Mouse (Mus musculus): Measurements from ENCODE around the gene Lad1. TPM values are rescaled to one million over a fixed set of nuclear protein-coding genes. Genes with fewer than 3 reads are reported as not detected.
A peak's percentile ranks its signal among the peaks of the same experiment; 100 is the strongest.

Lad1 gene
- polyA plus RNA-seq, 1 experiment from 2014 or later = 0.93 TPM

GRCm38 (mm10) chr1:135861091-135861490 lies 42.7 kb downstream of the Lad1 start:
- no peaks in the 10 kb centered on the region for H3K36me3 ChIP-seq (ENCODE audit: control insufficient read depth, insufficient read depth, low read length)
- H3K9ac ChIP-seq (ENCODE audit: low read depth, low read length) = no peak overlapping the region
- no peaks in the 10 kb centered on the region for H3K9me3 ChIP-seq (ENCODE audit: control insufficient read depth, low read length)
- no peaks in the 10 kb centered on the region for H3K4me1 ChIP-seq (ENCODE audit: control insufficient read depth, insufficient read depth, low read depth, low read length)
- no peak for ATAC-seq
- no peaks in the 10 kb centered on the region for H3K27me3 ChIP-seq (replicated peaks; ENCODE audit: control insufficient read depth, insufficient read depth, low read length)
- H3K4me2 ChIP-seq (ENCODE audit: low read length) = no peak overlapping the region
- no peak overlapping the region for H3K27ac ChIP-seq (ENCODE audit: low read depth, low read length)
- WGBS = 80% methylated on average over 5 of the region's 5 CpGs
- no peak overlapping the region for H3K4me3 ChIP-seq (ENCODE audit: low read length)

GRCm38 (mm10) chr1:135861980-135862552 lies 43.7 kb downstream of the Lad1 start:
- Histone ChIP-seq H3K27me3 (replicated peaks; ENCODE audit: control insufficient read depth, insufficient read depth, low read length) (no peaks in the 10 kb centered on the region), H3K9me3 (ENCODE audit: control insufficient read depth, low read length) (no peaks in the 10 kb centered on the region), H3K4me2 (ENCODE audit: low read length) (no peak overlapping the region), H3K36me3 (ENCODE audit: control insufficient read depth, insufficient read depth, low read length) (no peaks in the 10 kb centered on the region), H3K9ac (ENCODE audit: low read depth, low read length) (no peak overlapping the region), H3K4me1 (ENCODE audit: control insufficient read depth, insufficient read depth, low read depth, low read length) (no peaks in the 10 kb centered on the region), H3K27ac (ENCODE audit: low read depth, low read length) (no peak overlapping the region), H3K4me3 (ENCODE audit: low read length) (no peak overlapping the region)
- 84% methylated on average over 9 of the region's 9 CpGs for WGBS
- no peak for ATAC-seq

- ATAC-seq = no peak
- Histone ChIP-seq H3K27me3 (replicated peaks; ENCODE audit: control insufficient read depth, insufficient read depth, low read length) (no peaks in the 10 kb centered on the region), H3K9ac (ENCODE audit: low read depth, low read length) (no peak overlapping the region), H3K4me1 (ENCODE audit: control insufficient read depth, insufficient read depth, low read depth, low read length) (no peaks in the 10 kb centered on the region), H3K9me3 (ENCODE audit: control insufficient read depth, low read length) (no peaks in the 10 kb centered on the region), H3K36me3 (ENCODE audit: control insufficient read depth, insufficient read depth, low read length) (no peaks in the 10 kb centered on the region), H3K27ac (ENCODE audit: low read depth, low read length) (no peak overlapping the region), H3K4me3 (ENCODE audit: low read length) (no peak overlapping the region), H3K4me2 (ENCODE audit: low read length) (no peak overlapping the region)
- 83% methylated on average over 5 of the region's 5 CpGs for WGBS
Observed at GRCm38 (mm10) chr1:135862561-135862960, 44.2 kb downstream of the Lad1 start.

- H3K4me3 ChIP-seq (ENCODE audit: low read length) = no peak overlapping the region
- 89% methylated on average over 8 of the region's 9 CpGs for WGBS
Observed at GRCm38 (mm10) chr1:135863786-135864335, 45.5 kb downstream of the Lad1 start.

GRCm38 (mm10) chr1:135864830-135865229 lies 46.4 kb downstream of the Lad1 start:
- ATAC-seq = no peak
- no peak overlapping the region for H3K9ac ChIP-seq (ENCODE audit: low read depth, low read length)

More at GRCm38 (mm10) chr1:135863786-135864335, 45.5 kb downstream of the Lad1 start:
- H3K9me3 ChIP-seq (ENCODE audit: control insufficient read depth, low read length) = no peaks in the 10 kb centered on the region
- no peak overlapping the region for H3K9ac ChIP-seq (ENCODE audit: low read depth, low read length)
- no peaks in the 10 kb centered on the region for H3K36me3 ChIP-seq (ENCODE audit: control insufficient read depth, insufficient read depth, low read length)
- H3K27ac ChIP-seq (ENCODE audit: low read depth, low read length) = no peak overlapping the region
- no peak for ATAC-seq
- H3K4me1 ChIP-seq (ENCODE audit: control insufficient read depth, insufficient read depth, low read depth, low read length) = no peaks in the 10 kb centered on the region
- no peak overlapping the region for H3K4me2 ChIP-seq (ENCODE audit: low read length)
- no peaks in the 10 kb centered on the region for H3K27me3 ChIP-seq (replicated peaks; ENCODE audit: control insufficient read depth, insufficient read depth, low read length)

GRCm38 (mm10) chr1:135865518-135866194 lies 47.3 kb downstream of the Lad1 start:
- Histone ChIP-seq H3K4me3 (ENCODE audit: low read length) (no peak overlapping the region), H3K9me3 (ENCODE audit: control insufficient read depth, low read length) (no peaks in the 10 kb centered on the region), H3K27me3 (replicated peaks; ENCODE audit: control insufficient read depth, insufficient read depth, low read length) (no peaks in the 10 kb centered on the region), H3K9ac (ENCODE audit: low read depth, low read length) (no peak overlapping the region), H3K27ac (ENCODE audit: low read depth, low read length) (no peak overlapping the region), H3K4me1 (ENCODE audit: control insufficient read depth, insufficient read depth, low read depth, low read length) (no peaks in the 10 kb centered on the region), H3K36me3 (ENCODE audit: control insufficient read depth, insufficient read depth, low read length) (no peaks in the 10 kb centered on the region), H3K4me2 (ENCODE audit: low read length) (no peak overlapping the region)
- peak; percentile 92 for ATAC-seq
- WGBS = 53% methylated on average over 19 of the region's 19 CpGs

More at GRCm38 (mm10) chr1:135864830-135865229, 46.4 kb downstream of the Lad1 start:
- no peaks in the 10 kb centered on the region for H3K4me1 ChIP-seq (ENCODE audit: control insufficient read depth, insufficient read depth, low read depth, low read length)
- no peaks in the 10 kb centered on the region for H3K36me3 ChIP-seq (ENCODE audit: control insufficient read depth, insufficient read depth, low read length)
- H3K4me3 ChIP-seq (ENCODE audit: low read length) = no peak overlapping the region
- no peaks in the 10 kb centered on the region for H3K27me3 ChIP-seq (replicated peaks; ENCODE audit: control insufficient read depth, insufficient read depth, low read length)
- no peaks in the 10 kb centered on the region for H3K9me3 ChIP-seq (ENCODE audit: control insufficient read depth, low read length)
- H3K27ac ChIP-seq (ENCODE audit: low read depth, low read length) = no peak overlapping the region
- 82% methylated on average over 6 of the region's 6 CpGs for WGBS
- no peak overlapping the region for H3K4me2 ChIP-seq (ENCODE audit: low read length)

GRCm38 (mm10) chr1:135868570-135868969 lies 50.2 kb downstream of the Lad1 start:
- Histone ChIP-seq H3K27ac (ENCODE audit: low read depth, low read length) (no peak overlapping the region), H3K4me2 (ENCODE audit: low read length) (no peak overlapping the region), H3K4me3 (ENCODE audit: low read length) (no peak overlapping the region), H3K9ac (ENCODE audit: low read depth, low read length) (no peak overlapping the region), H3K4me1 (ENCODE audit: control insufficient read depth, insufficient read depth, low read depth, low read length) (no peaks in the 10 kb centered on the region), H3K36me3 (ENCODE audit: control insufficient read depth, insufficient read depth, low read length) (no peaks in the 10 kb centered on the region), H3K9me3 (ENCODE audit: control insufficient read depth, low read length) (no peaks in the 10 kb centered on the region), H3K27me3 (replicated peaks; ENCODE audit: control insufficient read depth, insufficient read depth, low read length) (no peaks in the 10 kb centered on the region)
- ATAC-seq = no peak
- WGBS = 91% methylated on average over 6 of the region's 6 CpGs

GRCm38 (mm10) chr1:135872991-135873390 lies 54.6 kb downstream of the Lad1 start:
- no peaks in the 10 kb centered on the region for H3K9me3 ChIP-seq (ENCODE audit: control insufficient read depth, low read length)
- 92% methylated on average over 4 of the region's 4 CpGs for WGBS
- H3K4me3 ChIP-seq (ENCODE audit: low read length) = no peak overlapping the region
- H3K36me3 ChIP-seq (ENCODE audit: control insufficient read depth, insufficient read depth, low read length) = no peaks in the 10 kb centered on the region
- no peak for ATAC-seq
- no peak overlapping the region for H3K27ac ChIP-seq (ENCODE audit: low read depth, low read length)
- H3K4me1 ChIP-seq (ENCODE audit: control insufficient read depth, insufficient read depth, low read depth, low read length) = no peaks in the 10 kb centered on the region
- no peak overlapping the region for H3K4me2 ChIP-seq (ENCODE audit: low read length)
- H3K27me3 ChIP-seq (replicated peaks; ENCODE audit: control insufficient read depth, insufficient read depth, low read length) = no peaks in the 10 kb centered on the region
- H3K9ac ChIP-seq (ENCODE audit: low read depth, low read length) = no peak overlapping the region

GRCm38 (mm10) chr1:135877248-135877647 lies 58.9 kb downstream of the Lad1 start:
- H3K4me3 ChIP-seq (ENCODE audit: low read length) = no peak overlapping the region
- no peak overlapping the region for H3K4me2 ChIP-seq (ENCODE audit: low read length)
- no peaks in the 10 kb centered on the region for H3K27me3 ChIP-seq (replicated peaks; ENCODE audit: control insufficient read depth, insufficient read depth, low read length)
- ATAC-seq = no peak
- 83% methylated on average over 2 of the region's 2 CpGs for WGBS
- H3K27ac ChIP-seq (ENCODE audit: low read depth, low read length) = no peak overlapping the region
- no peaks in the 10 kb centered on the region for H3K9me3 ChIP-seq (ENCODE audit: control insufficient read depth, low read length)
- no peaks in the 10 kb centered on the region for H3K4me1 ChIP-seq (ENCODE audit: control insufficient read depth, insufficient read depth, low read depth, low read length)
- H3K36me3 ChIP-seq (ENCODE audit: control insufficient read depth, insufficient read depth, low read length) = no peaks in the 10 kb centered on the region
- H3K9ac ChIP-seq (ENCODE audit: low read depth, low read length) = no peak overlapping the region
